Mouse (Mus musculus) heart, adult 2 months (tissue): ENCODE data around the gene Olfr91. TPM values are rescaled to one million over a fixed set of nuclear protein-coding genes. Genes with fewer than 3 reads are reported as not detected.

Experiments
- DNase-seq, 2 experiments: peaks; one replicate each; pipeline ENCODE4 v3.0.0; 2021
- H3K27ac ChIP-seq: fragments of 200-600 bp; 2 replicates; pipeline ENCODE4 v1.8.1; 2022
- H3K27me3 ChIP-seq: fragments of 200-500 bp; 2 replicates; pipeline ENCODE4 v1.6.1; 2012; ENCODE audit warnings: mild to moderate bottlenecking, low read length, inconsistent platforms, mixed read lengths; ENCODE audit not compliant: control insufficient read depth, insufficient read depth
- H3K36me3 ChIP-seq: fragments of 200-500 bp; 2 replicates; pipeline ENCODE4 v1.6.1; 2012; ENCODE audit warnings: low read length, inconsistent platforms; ENCODE audit not compliant: control insufficient read depth, insufficient read depth
- H3K4me1 ChIP-seq: fragments of 200-500 bp; 2 replicates; pipeline ENCODE4 v1.6.1; 2011; ENCODE audit warnings: low read length; ENCODE audit not compliant: control insufficient read depth, insufficient read depth
- H3K4me3 ChIP-seq: fragments of 200-600 bp; 2 replicates; pipeline ENCODE4 v1.8.1; 2022
- H3K79me2 ChIP-seq: fragments of 200-500 bp; replicated peaks from 2 replicates; pipeline ENCODE4 v1.6.1; 2012; ENCODE audit warnings: mild to moderate bottlenecking, inconsistent platforms, low read length, moderate library complexity, mixed read lengths; ENCODE audit not compliant: control insufficient read depth, insufficient read depth
- H3K9ac ChIP-seq: fragments of 200-500 bp; 2 replicates; pipeline ENCODE4 v1.6.1; 2012; ENCODE audit warnings: low read depth, mild to moderate bottlenecking, control low read depth, inconsistent platforms, low read length, mixed read lengths
- CTCF ChIP-seq: fragments of 200-600 bp; IDR thresholded peaks from 2 replicates; pipeline ENCODE4 v1.8.1; 2022; ENCODE audit warnings: antibody characterized with exemption, mild to moderate bottlenecking, moderate library complexity
- EP300 ChIP-seq: fragments of 200-500 bp; IDR thresholded peaks from 2 replicates; pipeline ENCODE4 v1.6.1; 2011; ENCODE audit warnings: low read depth, low read length, control low read depth; ENCODE audit not compliant: insufficient read depth
- POLR2A ChIP-seq: fragments of 200-500 bp; IDR thresholded peaks from 2 replicates; pipeline ENCODE4 v1.6.1; 2011; ENCODE audit warnings: mild to moderate bottlenecking, low read depth, low read length, control low read depth; ENCODE audit not compliant: insufficient read depth
- WGBS: fragments of 180-500 bp; shearing (Covaris S2); methylation state at CpG from one replicate; pipeline ENCODE4 v1.1.7; 2018; 5-methylcytosine and 5-hydroxymethylcytosine counted together
- intact Hi-C: fragments of 180-260 bp; cut with DNase I; formaldehyde crosslinking; loops from one replicate; pipeline ENCODE4 v1.15.1; 2025
- polyA plus RNA-seq: library from polyadenylated mRNA; depleted of rRNA; stranded (reverse); fragments of >200 nt; gene quantifications from 2 replicates; pipeline ENCODE4 v1.2.3, GENCODE M21; 2012
- total RNA-seq, 2 experiments: library from RNA; stranded (reverse); gene quantifications; 2 replicates each; pipeline ENCODE4 v1.2.3; 2021

Olfr91 gene
- total and polyA plus RNA-seq, 3 experiments, result not detected

DNA sequence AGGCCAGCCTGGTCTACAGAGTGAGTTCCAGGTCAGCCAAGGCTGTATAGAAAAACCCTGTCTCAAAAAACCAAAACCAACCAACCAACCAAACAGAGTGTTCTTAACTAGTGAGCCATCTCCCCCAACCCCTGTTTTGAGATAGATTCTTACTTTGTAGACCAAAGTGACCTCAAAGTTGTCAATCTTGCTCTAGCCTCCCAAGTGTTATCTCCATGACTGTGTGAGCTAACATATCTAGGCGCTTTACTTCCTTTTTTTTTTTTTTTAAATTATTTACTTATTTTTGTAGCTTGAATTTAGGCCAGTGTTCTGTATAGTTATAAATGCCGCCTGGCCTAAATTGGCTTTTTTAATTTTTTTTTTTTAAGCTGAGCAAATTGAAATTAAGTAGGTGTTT, 32.1 kb downstream of the Olfr91 start:
- no peaks in the 10 kb centered on the region for H3K36me3 ChIP-seq
- no peak for TF ChIP-seq POLR2A
- no peak for TF ChIP-seq EP300
- TF ChIP-seq CTCF, result no peak
- intact Hi-C loops, result no loop called here
- 94% methylated on average over 2 of the region's 2 CpGs for WGBS
- no peak overlapping the region for H3K9ac ChIP-seq
- no peak overlapping the region for H3K4me3 ChIP-seq
- no peaks in the 10 kb centered on the region for H3K27me3 ChIP-seq
- no peak for DNase-seq
- no peaks in the 10 kb centered on the region for H3K79me2 ChIP-seq
- H3K4me1 ChIP-seq, result no peaks in the 10 kb centered on the region
- no peak overlapping the region for H3K27ac ChIP-seq

DNA sequence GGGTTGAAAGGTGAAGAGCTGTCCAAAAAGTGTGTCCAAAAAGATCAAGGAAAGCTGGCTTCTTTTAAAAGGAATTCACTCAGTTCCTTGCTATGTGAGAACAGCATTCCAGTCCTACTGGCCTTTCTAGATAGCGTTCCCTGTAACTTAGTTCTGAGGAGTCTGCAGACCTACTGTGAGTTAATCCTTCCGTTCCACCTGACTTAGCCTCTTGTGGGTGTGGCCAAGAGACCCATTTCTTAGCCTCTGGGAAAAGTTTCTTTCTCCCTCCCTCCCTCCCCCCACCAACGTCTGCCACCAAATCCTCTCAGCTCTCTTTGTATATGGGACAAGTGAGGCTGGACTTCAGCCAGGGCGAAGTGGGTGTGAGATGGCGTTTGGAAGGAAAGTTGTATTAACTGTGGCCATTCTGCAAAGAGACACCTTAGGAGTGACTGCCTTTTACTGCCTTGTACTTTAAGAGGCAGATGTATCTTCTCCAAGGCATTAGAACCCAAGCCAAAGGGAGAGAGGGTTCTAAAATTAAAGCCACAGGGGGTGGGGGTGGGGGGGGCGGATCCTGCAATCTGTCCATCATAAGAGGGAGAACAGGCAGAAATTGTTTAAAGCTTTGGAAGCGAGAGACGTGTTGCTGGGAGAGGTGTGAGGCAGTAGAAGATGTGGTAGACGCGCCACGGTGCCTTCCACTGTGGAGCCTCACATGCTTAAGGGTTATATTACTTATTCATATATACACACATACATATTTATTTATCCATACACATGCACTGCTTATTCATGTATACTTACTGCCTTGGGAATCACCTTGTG, 34.2 kb downstream of the Olfr91 start:
- H3K4me1 ChIP-seq, result no peaks in the 10 kb centered on the region
- H3K36me3 ChIP-seq, result no peaks in the 10 kb centered on the region
- intact Hi-C loops, result no loop called here
- no peak overlapping the region for H3K4me3 ChIP-seq
- 84% methylated on average over 11 of the region's 11 CpGs for WGBS
- H3K27me3 ChIP-seq, result no peaks in the 10 kb centered on the region
- no peak for DNase-seq
- H3K27ac ChIP-seq, result no peak overlapping the region
- H3K79me2 ChIP-seq, result no peaks in the 10 kb centered on the region
- no peak for TF ChIP-seq EP300
- no peak for TF ChIP-seq CTCF
- no peak for TF ChIP-seq POLR2A
- H3K9ac ChIP-seq, result no peak overlapping the region

DNA sequence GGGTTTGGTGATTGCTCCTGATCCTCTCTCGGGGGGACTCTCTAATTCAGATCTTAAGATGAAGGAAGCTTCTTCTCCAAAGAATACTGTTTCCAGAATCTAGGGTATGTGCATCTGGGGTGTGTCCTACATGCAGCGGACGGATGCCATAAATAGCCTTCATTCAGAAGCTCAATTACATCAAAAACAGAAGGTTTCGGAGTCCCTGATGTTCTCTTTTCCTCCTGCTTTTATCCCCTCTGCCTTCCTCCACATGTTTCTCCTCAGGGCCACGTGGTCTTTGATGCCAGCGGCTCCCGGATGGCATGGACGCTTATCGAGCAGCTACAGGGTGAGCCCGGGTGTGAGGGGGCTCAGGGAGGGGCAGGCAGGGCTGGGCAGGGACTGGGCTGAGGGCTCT, 35.0 kb downstream of the Olfr91 start:
- no peaks in the 10 kb centered on the region for H3K79me2 ChIP-seq
- H3K9ac ChIP-seq, result no peak overlapping the region
- H3K4me3 ChIP-seq, result no peak overlapping the region
- no peaks in the 10 kb centered on the region for H3K27me3 ChIP-seq
- no peak overlapping the region for H3K27ac ChIP-seq
- intact Hi-C loops, result no loop called here
- DNase-seq, result no peak
- no peaks in the 10 kb centered on the region for H3K36me3 ChIP-seq
- TF ChIP-seq EP300, result no peak
- TF ChIP-seq CTCF, result no peak
- no peak for TF ChIP-seq POLR2A
- 80% methylated on average over 10 of the region's 10 CpGs for WGBS
- H3K4me1 ChIP-seq, result no peaks in the 10 kb centered on the region

GRCm38 (mm10) chr17:37062101-37062641, 35.9 kb downstream of the Olfr91 start:
- no peaks in the 10 kb centered on the region for H3K4me1 ChIP-seq
- no peak overlapping the region for H3K4me3 ChIP-seq
- H3K36me3 ChIP-seq, result no peaks in the 10 kb centered on the region
- WGBS, result 88% methylated on average over 10 of the region's 10 CpGs
- TF ChIP-seq EP300 (no peak), POLR2A (no peak), CTCF (no peak)
- DNase-seq, result no peak
- no peaks in the 10 kb centered on the region for H3K27me3 ChIP-seq
- intact Hi-C loops, result no loop called here
- H3K9ac ChIP-seq, result no peak overlapping the region
- H3K79me2 ChIP-seq, result no peaks in the 10 kb centered on the region
- no peak overlapping the region for H3K27ac ChIP-seq

DNA sequence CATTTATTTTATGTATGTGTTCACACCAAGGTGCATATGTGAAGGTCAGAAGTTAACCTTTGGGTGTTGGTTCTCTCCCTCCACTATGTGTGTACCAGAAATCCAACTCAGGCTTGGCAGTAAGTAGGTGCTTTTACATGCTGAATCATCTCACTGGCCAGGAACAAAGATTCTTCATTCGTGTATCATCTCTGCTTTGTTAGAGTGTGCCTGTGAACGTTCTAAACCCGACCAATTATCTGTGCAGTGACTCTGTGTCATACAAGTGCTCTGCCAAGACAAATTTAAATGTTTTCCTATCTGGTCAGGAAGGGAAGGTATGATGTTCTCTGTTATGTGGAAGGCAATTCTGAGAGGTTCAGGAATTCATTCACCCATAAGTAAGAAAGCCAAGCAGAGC, 36.6 kb downstream of the Olfr91 start:
- Histone ChIP-seq H3K4me1 (no peaks in the 10 kb centered on the region), H3K79me2 (no peaks in the 10 kb centered on the region), H3K27me3 (no peaks in the 10 kb centered on the region), H3K4me3 (no peak overlapping the region), H3K36me3 (no peaks in the 10 kb centered on the region), H3K9ac (no peak overlapping the region), H3K27ac (no peak overlapping the region)
- DNase-seq, result no peak
- WGBS, result 59% methylated on average over 3 of the region's 3 CpGs
- TF ChIP-seq CTCF (no peak), EP300 (no peak), POLR2A (no peak)
- intact Hi-C loops, result no loop called here

DNA sequence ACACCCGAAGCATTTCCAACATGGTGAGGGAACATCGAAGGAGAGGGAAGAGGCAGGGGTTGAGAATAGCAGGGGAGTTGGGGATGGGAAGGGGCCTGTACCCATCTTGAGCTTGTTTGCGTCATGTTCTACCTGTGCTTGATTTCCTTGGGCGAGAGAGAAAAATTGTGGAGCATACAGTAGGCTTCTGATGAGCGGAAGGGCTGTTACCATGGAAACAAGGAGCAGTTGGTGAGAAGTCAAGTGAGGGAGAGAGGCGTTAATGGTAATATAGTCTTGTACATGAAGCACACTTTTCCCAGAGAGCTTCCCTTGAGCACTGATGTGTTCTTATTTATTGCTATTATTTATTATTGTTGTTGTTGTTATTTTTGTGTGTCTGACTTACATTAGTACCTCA, 41.1 kb downstream of the Olfr91 start:
- Histone ChIP-seq H3K79me2 (no peaks in the 10 kb centered on the region), H3K27ac (no peak overlapping the region), H3K36me3 (no peaks in the 10 kb centered on the region), H3K4me1 (no peaks in the 10 kb centered on the region), H3K27me3 (no peaks in the 10 kb centered on the region), H3K9ac (no peak overlapping the region), H3K4me3 (no peak overlapping the region)
- DNase-seq, result no peak
- intact Hi-C loops, result no loop called here
- TF ChIP-seq POLR2A (no peak), CTCF (no peak), EP300 (no peak)
- WGBS, result 88% methylated on average over 6 of the region's 6 CpGs
